Mouse (Mus musculus) midbrain, embryonic 14.5 days (tissue): Measurements from ENCODE around the gene Tmprss11f. TPM values are rescaled to one million over a fixed set of nuclear protein-coding genes. Genes with fewer than 3 reads are reported as not detected.
"Not testable (repeated sequence)": the region's sequence is repeated elsewhere in the genome, so short reads cannot be mapped to it uniquely, and the experiment has no call there.

ENCODE experiments used
- ATAC-seq: fragments of 200-750 bp; cut with Nextera tagmentation; 2 replicates; pipeline ENCODE4 v1.8.0; 2017; ENCODE audit warnings: moderate number of reproducible peaks, moderate library complexity; ENCODE audit not compliant: low FRiP score, low TSS enrichment
- DNase-seq: peaks from one replicate; pipeline ENCODE4 v3.0.0-alpha.2; 2015
- H3K27ac ChIP-seq: fragments of 300-500 bp; sonication (generic); replicated peaks from 2 replicates; pipeline ENCODE4 v1.5.1; 2014; ENCODE audit warnings: mild to moderate bottlenecking, low read depth, low read length, moderate library complexity
- H3K27me3 ChIP-seq: fragments of 300-500 bp; sonication (generic); 2 replicates; pipeline ENCODE4 v1.6.1; 2014; ENCODE audit warnings: low read length, control low read depth, mixed read lengths; ENCODE audit not compliant: control insufficient read depth, insufficient read depth
- H3K36me3 ChIP-seq: fragments of 300-500 bp; sonication (generic); 2 replicates; pipeline ENCODE4 v1.6.1; 2014; ENCODE audit warnings: low read length, control low read depth; ENCODE audit not compliant: control insufficient read depth, insufficient read depth
- H3K4me1 ChIP-seq: fragments of 300-500 bp; sonication (generic); 2 replicates; pipeline ENCODE4 v1.6.1; 2014; ENCODE audit warnings: mild to moderate bottlenecking, antibody characterized with exemption, low read length, control low read depth; ENCODE audit not compliant: control insufficient read depth, insufficient read depth
- H3K4me2 ChIP-seq: fragments of 300-500 bp; sonication (generic); 2 replicates; pipeline ENCODE4 v1.6.1; 2014; ENCODE audit warnings: mild to moderate bottlenecking, low read length, moderate library complexity
- H3K4me3 ChIP-seq: fragments of 300-500 bp; sonication (generic); replicated peaks from 2 replicates; pipeline ENCODE4 v1.5.1; 2014; ENCODE audit warnings: low read depth, low read length
- H3K9ac ChIP-seq: fragments of 300-500 bp; sonication (generic); replicated peaks from 2 replicates; pipeline ENCODE4 v1.6.1; 2014; ENCODE audit warnings: mild to moderate bottlenecking, low read length, moderate library complexity
- H3K9me3 ChIP-seq: fragments of 300-500 bp; sonication (generic); 2 replicates; pipeline ENCODE4 v1.6.1; 2016; ENCODE audit warnings: low read length, control low read depth, mixed read lengths; ENCODE audit not compliant: control insufficient read depth
- WGBS: fragments of 180-500 bp; shearing (Covaris S2); extraction: QIAGEN DNeasy Blood & Tissue Kit; methylation state at CpG from one replicate; pipeline ENCODE4 v1.1.7; 2014; 5-methylcytosine and 5-hydroxymethylcytosine counted together
- polyA plus RNA-seq: library from polyadenylated mRNA; unstranded; fragments of >200 nt; fragmentation: Nextera tagmentation; extraction: Ambion mirVana; gene quantifications from 2 replicates; pipeline ENCODE4 v1.2.1, GENCODE M21; 2014

Gene Tmprss11f
- polyA plus RNA-seq: not detected in 2 replicates

GRCm38 (mm10) chr5:86632324-86632723 is at the start of gene Tmprss11f:
Gene Tmprss11f, minus strand, starts transcription at chr5:86632424.
- 84% methylated on average over 5 of the region's 5 CpGs for WGBS
- no peak within 1 kb of the TSS for H3K27ac ChIP-seq
- no peak within 1 kb of the TSS for H3K4me3 ChIP-seq

GRCm38 (mm10) chr5:86676262-86676661 is 44.0 kb upstream of the Tmprss11f start, which contains the start of gene Tmprss11b:
Gene Tmprss11b, minus strand, starts transcription at chr5:86676362.
- Histone ChIP-seq H3K4me2 (no peak within 1 kb of the TSS), H3K27ac (no peak within 1 kb of the TSS), H3K36me3 (no peaks in the 10 kb centered on the region), H3K4me1 (no peaks in the 10 kb centered on the region), H3K9me3 (no peaks in the 10 kb centered on the region), H3K9ac (no peak within 1 kb of the TSS), H3K4me3 (no peak within 1 kb of the TSS), H3K27me3 (no peaks in the 10 kb centered on the region)
- 86% methylated on average over 5 of the region's 5 CpGs for WGBS
- DNase-seq: no peak
- ATAC-seq: no peak

More at GRCm38 (mm10) chr5:86632324-86632723, at the start of gene Tmprss11f:
- H3K4me1 ChIP-seq: no peaks in the 10 kb centered on the region
- no peak within 1 kb of the TSS for H3K4me2 ChIP-seq
- H3K36me3 ChIP-seq: no peaks in the 10 kb centered on the region
- H3K9me3 ChIP-seq: no peaks in the 10 kb centered on the region
- ATAC-seq: no peak
- no peak for DNase-seq
- no peaks in the 10 kb centered on the region for H3K27me3 ChIP-seq
- no peak within 1 kb of the TSS for H3K9ac ChIP-seq

- DNase-seq: peak; percentile 83
- WGBS: 32% methylated on average over 4 of the region's 4 CpGs
- not testable (repeated sequence) for ATAC-seq
Measured at GRCm38 (mm10) chr5:86649185-86649584, 17.0 kb upstream of the Tmprss11f start.

GRCm38 (mm10) chr5:86640795-86641194 is 8.6 kb upstream of the Tmprss11f start:
- H3K9me3 ChIP-seq: no peaks in the 10 kb centered on the region
- ATAC-seq: no peak

More at GRCm38 (mm10) chr5:86649185-86649584, 17.0 kb upstream of the Tmprss11f start:
- H3K27ac ChIP-seq, H3K36me3 ChIP-seq, H3K27me3 ChIP-seq, H3K4me1 ChIP-seq, H3K9me3 ChIP-seq, H3K4me2 ChIP-seq, H3K4me3 ChIP-seq, H3K9ac ChIP-seq: not testable (repeated sequence)

GRCm38 (mm10) chr5:86630700-86631099 is 1.5 kb downstream of the Tmprss11f start:
- no peak overlapping the region for H3K4me2 ChIP-seq
- ATAC-seq (no peak), DNase-seq (no peak)
- no peak overlapping the region for H3K9ac ChIP-seq
- H3K27ac ChIP-seq: no peak overlapping the region
- no peaks in the 10 kb centered on the region for H3K4me1 ChIP-seq
- H3K9me3 ChIP-seq: no peaks in the 10 kb centered on the region
- H3K4me3 ChIP-seq: no peak overlapping the region
- no peaks in the 10 kb centered on the region for H3K27me3 ChIP-seq
- no peaks in the 10 kb centered on the region for H3K36me3 ChIP-seq
- 85% methylated on average over 2 of the region's 2 CpGs for WGBS

More at GRCm38 (mm10) chr5:86640795-86641194, 8.6 kb upstream of the Tmprss11f start:
- no peak overlapping the region for H3K4me3 ChIP-seq
- H3K4me1 ChIP-seq: no peaks in the 10 kb centered on the region
- WGBS: 75% methylated on average over 3 of the region's 3 CpGs
- H3K27me3 ChIP-seq: no peaks in the 10 kb centered on the region
- H3K4me2 ChIP-seq: no peak overlapping the region
- H3K36me3 ChIP-seq: no peaks in the 10 kb centered on the region
- DNase-seq: no peak
- H3K9ac ChIP-seq: no peak overlapping the region
- no peak overlapping the region for H3K27ac ChIP-seq

- no peak for DNase-seq
- H3K27me3 ChIP-seq: no peaks in the 10 kb centered on the region
- H3K4me3 ChIP-seq: no peak overlapping the region
- ATAC-seq: no peak
- no peak overlapping the region for H3K27ac ChIP-seq
- no peaks in the 10 kb centered on the region for H3K36me3 ChIP-seq
- H3K9ac ChIP-seq: no peak overlapping the region
- H3K9me3 ChIP-seq: no peaks in the 10 kb centered on the region
- H3K4me2 ChIP-seq: no peak overlapping the region
- 82% methylated on average over 1 of the region's 1 CpGs for WGBS
- no peaks in the 10 kb centered on the region for H3K4me1 ChIP-seq
Measured at GRCm38 (mm10) chr5:86621778-86622177, 10.4 kb downstream of the Tmprss11f start.

- Histone ChIP-seq H3K27me3 (no peaks in the 10 kb centered on the region), H3K4me3 (no peak overlapping the region), H3K4me1 (peaks cover 4% of the 10 kb centered on the region; the same call in 1 of the 2 replicates), H3K36me3 (no peaks in the 10 kb centered on the region), H3K27ac (no peak overlapping the region), H3K9me3 (no peaks in the 10 kb centered on the region), H3K4me2 (no peak overlapping the region), H3K9ac (no peak overlapping the region)
- whole genome bisulfite sequencing: 87% methylated on average over 3 of the region's 3 CpGs
- no peak for DNase-seq
- ATAC-seq: no peak
Measured at GRCm38 (mm10) chr5:86585896-86586295, 46.3 kb downstream of the Tmprss11f start.

GRCm38 (mm10) chr5:86582618-86583017 is 49.6 kb downstream of the Tmprss11f start:
- peak; percentile 49 for DNase-seq
- H3K4me2 ChIP-seq: no peak overlapping the region
- 0 out of 2 replicates have a peak overlapping the region, but pooled peaks have one; percentile 45 for H3K27ac ChIP-seq
- no peak overlapping the region for H3K9ac ChIP-seq
- no peaks in the 10 kb centered on the region for H3K36me3 ChIP-seq
- no peaks in the 10 kb centered on the region for H3K27me3 ChIP-seq
- no peaks in the 10 kb centered on the region for H3K9me3 ChIP-seq
- 72% methylated on average over 5 of the region's 5 CpGs for WGBS
- ATAC-seq: no peak; the same call in 1 of the 2 replicates
- peaks cover 4% of the 10 kb centered on the region; the same call in 1 of the 2 replicates for H3K4me1 ChIP-seq
- no peak overlapping the region for H3K4me3 ChIP-seq

- DNase-seq (peak; percentile 33), ATAC-seq (no peak)
- 44% methylated on average over 5 of the region's 5 CpGs for WGBS
- Histone ChIP-seq H3K4me3 (no peak overlapping the region), H3K27ac (peak overlapping the region; percentile 68; the same call in 1 of the 2 replicates), H3K4me2 (no peak overlapping the region), H3K36me3 (no peaks in the 10 kb centered on the region), H3K9ac (no peak overlapping the region), H3K4me1 (peaks cover 4% of the 10 kb centered on the region; the same call in 1 of the 2 replicates), H3K9me3 (no peaks in the 10 kb centered on the region), H3K27me3 (no peaks in the 10 kb centered on the region)
Measured at GRCm38 (mm10) chr5:86581998-86582397, 50.2 kb downstream of the Tmprss11f start.
